Mouse (Mus musculus) hindbrain, embryonic 11.5 days (tissue): ENCODE results near the gene Lipa. TPM values are rescaled to one million over a fixed set of nuclear protein-coding genes. Genes with fewer than 3 reads are reported as not detected.

Experiments used
- ATAC-seq: fragments of 200-750 bp; cut with Nextera tagmentation; 2 replicates; pipeline ENCODE4 v1.8.0; 2017; ENCODE audit warnings: mild to moderate bottlenecking, moderate TSS enrichment, moderate library complexity; ENCODE audit not compliant: low FRiP score
- DNase-seq: peaks from one replicate; pipeline ENCODE4 v3.0.0-alpha.2; 2015; ENCODE audit warnings: low spot score
- H3K27ac ChIP-seq: fragments of 300-500 bp; sonication (generic); 2 replicates; pipeline ENCODE4 v1.5.1; 2014; ENCODE audit warnings: mild to moderate bottlenecking, low read depth, low read length
- H3K27me3 ChIP-seq: fragments of 300-500 bp; sonication (generic); 2 replicates; pipeline ENCODE4 v1.6.1; 2014; ENCODE audit warnings: mild to moderate bottlenecking, low read length, moderate library complexity, mixed read lengths; ENCODE audit not compliant: control insufficient read depth, insufficient read depth
- H3K36me3 ChIP-seq: fragments of 300-500 bp; sonication (generic); 2 replicates; pipeline ENCODE4 v1.6.1; 2014; ENCODE audit warnings: mild to moderate bottlenecking, low read length, moderate library complexity, mixed read lengths; ENCODE audit not compliant: control insufficient read depth, insufficient read depth
- H3K4me1 ChIP-seq: fragments of 300-500 bp; sonication (generic); replicated peaks from 2 replicates; pipeline ENCODE4 v1.6.1; 2014; ENCODE audit warnings: low read length, mixed read lengths; ENCODE audit not compliant: control insufficient read depth, insufficient read depth
- H3K4me2 ChIP-seq: fragments of 300-500 bp; sonication (generic); replicated peaks from 2 replicates; pipeline ENCODE4 v1.6.1; 2014; ENCODE audit warnings: mild to moderate bottlenecking, low read depth, low read length
- H3K4me3 ChIP-seq: fragments of 300-500 bp; sonication (generic); 2 replicates; pipeline ENCODE4 v1.5.1; 2014; ENCODE audit warnings: low read depth, low read length
- H3K9ac ChIP-seq: fragments of 300-500 bp; sonication (generic); 2 replicates; pipeline ENCODE4 v1.6.1; 2014; ENCODE audit warnings: low read depth, low read length
- H3K9me3 ChIP-seq: fragments of 300-500 bp; sonication (generic); 2 replicates; pipeline ENCODE4 v1.6.1; 2016; ENCODE audit warnings: low read length; ENCODE audit not compliant: control insufficient read depth
- WGBS: fragments of 180-500 bp; shearing (Covaris S2); extraction: QIAGEN DNeasy Blood & Tissue Kit; methylation state at CpG from one replicate; pipeline ENCODE4 v1.1.7; 2014; 5-methylcytosine and 5-hydroxymethylcytosine counted together
- polyA plus RNA-seq: library from polyadenylated mRNA; unstranded; fragments of >200 nt; fragmentation: Nextera tagmentation; extraction: Ambion mirVana; gene quantifications from 2 replicates; pipeline ENCODE4 v1.2.1, GENCODE M21; 2014

The Lipa gene
- polyA plus RNA-seq, 1 experiment from 2014 or later = 27.3 TPM

DNA sequence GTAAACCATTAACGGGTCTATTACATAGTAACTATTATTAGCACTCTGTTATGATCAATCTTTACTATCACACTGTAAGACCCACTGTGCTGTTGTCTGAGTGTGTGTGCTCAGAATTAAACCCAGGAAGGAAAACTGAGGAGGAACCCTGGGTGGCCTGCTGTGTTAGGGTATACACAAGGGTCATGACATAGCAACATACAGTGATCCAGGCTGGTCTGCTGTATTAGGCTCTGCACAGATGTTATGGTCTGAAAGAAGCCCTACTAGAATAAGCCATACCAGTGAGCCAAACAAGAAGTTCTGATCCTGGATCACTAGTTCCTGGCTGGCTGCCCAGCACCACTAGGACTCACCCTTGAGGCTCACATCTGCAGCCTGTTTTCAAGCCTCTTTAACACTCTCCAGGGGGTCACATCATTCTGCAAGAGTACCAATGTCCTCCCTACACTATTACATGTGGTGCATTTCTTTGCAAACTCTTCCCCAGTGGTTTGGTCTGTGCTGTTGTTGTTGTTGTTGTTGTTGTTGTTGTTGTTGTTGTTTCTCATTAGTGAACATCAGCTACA is 65.7 kb downstream of the Lipa start:
- 88% methylated on average over 1 of the region's 1 CpGs for WGBS
- Histone ChIP-seq H3K9ac (no peak overlapping the region), H3K4me2 (no peak overlapping the region), H3K4me1 (no peaks in the 10 kb centered on the region), H3K27ac (no peak overlapping the region), H3K4me3 (no peak overlapping the region), H3K27me3 (no peaks in the 10 kb centered on the region), H3K9me3 (no peaks in the 10 kb centered on the region), H3K36me3 (no peaks in the 10 kb centered on the region)
- no peak for ATAC-seq
- no peak for DNase-seq

DNA sequence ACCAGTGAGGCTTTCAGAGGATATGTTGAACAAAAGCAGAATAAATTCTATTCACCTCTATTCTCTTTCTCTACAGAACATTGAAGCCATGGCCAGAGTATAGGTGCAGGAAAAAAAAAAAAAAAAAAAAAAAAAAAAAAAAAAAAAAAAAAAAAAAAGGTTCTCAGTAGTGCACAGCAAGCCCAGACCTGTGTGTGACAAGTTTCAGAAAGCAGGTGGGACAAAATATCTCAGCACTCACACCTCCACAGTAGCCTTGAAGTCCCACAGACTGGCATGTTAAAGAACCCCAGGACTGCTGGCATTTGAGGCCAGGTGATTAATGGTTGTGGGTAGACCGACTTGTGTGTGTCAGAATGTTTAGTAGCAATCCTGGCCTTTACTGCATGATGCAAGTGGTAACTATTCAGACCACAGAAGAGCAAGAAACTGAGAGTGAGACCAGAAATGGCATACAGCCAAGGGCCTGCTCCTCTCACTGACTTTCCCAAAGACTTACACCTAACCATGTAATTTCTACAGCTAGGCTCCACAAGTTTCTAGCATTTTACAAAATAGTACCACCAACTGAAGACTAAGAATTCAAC is 76.4 kb downstream of the Lipa start:
- Histone ChIP-seq H3K4me3 (no peak overlapping the region), H3K27ac (no peak overlapping the region), H3K36me3 (no peaks in the 10 kb centered on the region), H3K4me2 (no peak overlapping the region), H3K9ac (no peak overlapping the region), H3K4me1 (no peaks in the 10 kb centered on the region), H3K27me3 (no peaks in the 10 kb centered on the region), H3K9me3 (no peaks in the 10 kb centered on the region)
- no peak for DNase-seq
- 75% methylated on average over 1 of the region's 1 CpGs for WGBS
- no peak for ATAC-seq

DNA sequence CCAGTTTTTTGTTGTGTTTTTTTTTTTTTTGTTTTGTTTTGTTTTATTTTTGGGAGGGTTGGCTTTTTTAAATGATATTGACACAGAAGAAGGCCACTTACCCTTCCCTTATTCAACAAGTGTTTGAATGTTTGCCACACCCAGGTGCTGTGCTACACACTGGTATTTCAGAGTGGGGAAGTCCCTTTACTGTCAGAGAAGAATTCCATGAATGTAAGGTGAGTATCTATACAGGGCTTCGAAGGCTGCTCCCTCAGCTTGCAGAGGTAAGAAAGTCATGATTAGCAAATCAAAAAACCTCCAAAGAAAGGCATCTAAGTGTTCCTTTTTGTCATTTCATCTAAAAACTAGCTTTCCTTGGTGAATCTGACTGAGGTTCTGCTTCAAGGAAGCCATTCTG is 78.4 kb downstream of the Lipa start:
- DNase-seq = no peak
- H3K36me3 ChIP-seq = no peaks in the 10 kb centered on the region

DNA sequence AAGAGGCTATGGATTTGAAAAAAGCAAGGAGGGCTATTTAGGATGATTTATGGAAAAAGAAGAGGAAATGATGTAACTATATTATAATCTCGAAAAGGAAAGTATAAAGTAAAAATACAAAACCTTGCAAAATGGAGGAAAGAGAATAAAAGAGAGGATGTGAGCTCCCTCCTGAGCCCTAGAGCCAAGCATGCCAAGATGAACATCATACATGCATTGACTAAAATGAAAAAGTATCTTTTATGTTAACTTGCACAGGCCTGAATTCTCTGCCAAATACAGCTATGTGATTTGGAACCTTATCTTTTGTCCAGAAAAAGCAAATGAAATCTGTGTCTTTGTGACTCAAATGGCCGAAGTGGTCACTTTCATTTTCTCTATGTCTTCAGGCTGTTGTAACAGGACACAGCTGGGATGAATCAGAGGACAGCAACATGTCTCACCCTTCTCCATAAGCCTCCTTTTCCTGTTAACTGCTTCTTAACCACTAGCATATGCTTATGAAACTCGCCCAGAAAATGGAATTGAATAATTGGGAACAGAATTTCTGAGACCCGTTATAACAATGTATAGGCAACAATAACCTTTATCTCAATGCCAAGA is 81.8 kb downstream of the Lipa start:
- no peak for ATAC-seq

More for the DNA sequence above, 78.4 kb downstream of the Lipa start:
- Histone ChIP-seq H3K4me2 (no peak overlapping the region), H3K27ac (no peak overlapping the region), H3K9ac (no peak overlapping the region), H3K4me1 (no peaks in the 10 kb centered on the region), H3K27me3 (no peaks in the 10 kb centered on the region), H3K4me3 (no peak overlapping the region), H3K9me3 (no peaks in the 10 kb centered on the region)
- WGBS = 88% methylated on average over 1 of the region's 1 CpGs
- no peak for ATAC-seq

DNA sequence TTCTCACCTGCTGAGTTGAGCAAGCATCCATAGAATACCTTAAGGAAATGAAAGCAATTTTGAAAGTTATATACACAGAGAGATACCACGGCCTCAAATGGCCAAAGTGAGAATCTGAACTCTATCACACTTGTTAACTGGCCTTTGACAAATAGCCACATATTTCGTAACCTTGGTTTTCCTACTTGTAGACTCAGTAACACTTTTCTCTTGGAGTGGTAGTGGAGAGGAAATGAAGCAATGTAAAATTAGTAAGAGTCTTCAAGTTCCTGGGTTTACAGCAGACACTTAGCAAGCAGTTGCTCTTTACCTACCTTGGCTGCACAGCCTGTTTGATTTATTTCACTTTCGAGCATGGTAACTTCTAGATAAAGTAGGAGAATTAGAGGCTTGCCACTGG is 82.5 kb downstream of the Lipa start:
- 83% methylated on average over 3 of the region's 3 CpGs for WGBS
- Histone ChIP-seq H3K4me3 (no peak overlapping the region), H3K36me3 (no peaks in the 10 kb centered on the region), H3K27ac (no peak overlapping the region), H3K27me3 (no peaks in the 10 kb centered on the region), H3K4me2 (no peak overlapping the region), H3K4me1 (no peaks in the 10 kb centered on the region), H3K9ac (no peak overlapping the region), H3K9me3 (no peaks in the 10 kb centered on the region)
- ATAC-seq (no peak), DNase-seq (no peak)

More for the DNA sequence above, 81.8 kb downstream of the Lipa start:
- Histone ChIP-seq H3K4me2 (no peak overlapping the region), H3K27me3 (no peaks in the 10 kb centered on the region), H3K4me3 (no peak overlapping the region), H3K4me1 (no peaks in the 10 kb centered on the region), H3K9me3 (no peaks in the 10 kb centered on the region), H3K36me3 (no peaks in the 10 kb centered on the region), H3K27ac (no peak overlapping the region), H3K9ac (no peak overlapping the region)
- 73% methylated on average over 4 of the region's 4 CpGs for WGBS
- DNase-seq = no peak

Other genes with a start within 250 kb of the Lipa start
- gene Fas, start 236.8 kb downstream of the Lipa start, polyA plus RNA-seq = 0.49 and 1.2 TPM in 2 replicates
- gene Ch25h, start 52.3 kb downstream of the Lipa start, polyA plus RNA-seq = 0.42 and 1.0 TPM in 2 replicates
- gene Ifit2, start 23.2 kb upstream of the Lipa start, polyA plus RNA-seq = 3.7 and 4.2 TPM in 2 replicates
- 0.15 and 0.19 TPM in 2 replicates for gene Ifit3, start 56.1 kb upstream of the Lipa start, polyA plus RNA-seq
- gene Ifit1bl1, start 74.5 kb upstream of the Lipa start, polyA plus RNA-seq = 0.25 and 0.42 TPM in 2 replicates
- gene Ifit3b, start 80.5 kb upstream of the Lipa start, polyA plus RNA-seq = 0.28 TPM in 1 of 2 replicates, not detected in the other
- 0.07 and 0.19 TPM in 2 replicates for gene Ifit1bl2, start 113.3 kb upstream of the Lipa start, polyA plus RNA-seq
- gene Ifit1, start 113.4 kb upstream of the Lipa start, polyA plus RNA-seq = 0.08 and 0.36 TPM in 2 replicates
- 2.2 and 3.1 TPM in 2 replicates for gene Slc16a12, start 219.8 kb upstream of the Lipa start, polyA plus RNA-seq